8 mouse cellular contexts compared by ENCODE assay signal in the genomic region with DNA sequence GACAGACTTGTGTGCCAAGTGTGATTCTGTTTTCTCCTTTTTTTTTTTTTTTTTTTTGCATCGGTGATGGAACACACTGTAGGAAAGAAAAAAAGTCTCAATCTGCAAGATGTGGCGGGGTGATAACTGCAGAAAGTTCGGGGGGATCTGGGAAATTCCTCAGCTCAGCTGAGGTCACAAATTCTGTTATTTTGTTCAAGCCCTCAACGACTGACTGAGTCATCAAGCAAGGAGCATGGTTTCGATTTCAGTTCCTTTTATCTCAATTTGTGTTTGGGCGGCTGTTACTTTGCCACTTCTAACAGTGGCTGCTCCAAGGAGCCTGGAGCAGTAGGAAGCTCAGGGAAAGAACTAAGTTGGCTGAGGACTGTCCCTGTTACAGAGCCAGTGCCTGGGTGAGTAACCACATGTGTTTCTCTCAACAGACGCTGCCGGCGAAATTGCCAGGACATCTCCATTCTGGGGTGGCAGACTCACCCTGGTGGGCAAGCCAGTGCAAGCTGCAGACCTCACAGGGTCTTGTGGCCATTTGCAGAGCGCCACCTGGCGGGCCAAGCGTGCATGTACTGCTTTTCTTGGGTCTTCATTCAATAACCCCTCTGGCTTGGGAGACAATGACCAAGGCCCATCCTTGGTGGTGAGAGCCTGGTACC. TPM values are rescaled to one million over a fixed set of nuclear protein-coding genes. Genes with fewer than 3 reads are reported as not detected.
DNase-seq lines count a peak whose midpoint lies in the region; ATAC-seq lines count a peak whose summit lies in the region.

No protein-coding gene starts in this region.

- WGBS in heart, embryonic 14.5 days: 9% methylated on average over 12 of the region's 12 CpGs
- 4% methylated on average over 12 of the region's 12 CpGs for WGBS in liver, embryonic 12.5 days (ENCODE audit: insufficient replicate concordance)
- WGBS in stomach, embryonic 14.5 days: 14% methylated on average over 12 of the region's 12 CpGs

- H3K36me3 ChIP-seq in heart, embryonic 14.5 days (ENCODE audit: control insufficient read depth, insufficient read depth, low read length): no peaks in the 10 kb centered on the region
- no peaks in the 10 kb centered on the region for H3K36me3 ChIP-seq in liver, embryonic 12.5 days
- no peaks in the 10 kb centered on the region for H3K36me3 ChIP-seq in stomach, embryonic 14.5 days (ENCODE audit: control insufficient read depth, insufficient read depth, low read length)

- peak; percentile 81 to 85 for DNase-seq in CD8-positive naive resting alpha-beta T cell, adult 2 months (ENCODE audit: low read depth in 2 of 2, low spot score in 2 of 2)
- DNase-seq in c-Kit-negative CD71-positive TER-119-positive erythroid progenitor cells, embryonic 14.5 days (ENCODE audit: low read depth, low spot score): peak; percentile 19
- DNase-seq in fibroblast of lung, adult 2 months (ENCODE audit: low read depth): peak; percentile 75
- DNase-seq in kidney, postnatal 10 days: peak; percentile 93
- DNase-seq in naive thymus-derived CD4-positive, alpha-beta T cell, adult 2 months (ENCODE audit: low read depth): peak; percentile 94

- peak overlapping the region; percentile 74 for H3K4me2 ChIP-seq in heart, embryonic 14.5 days (ENCODE audit: low read length)
- H3K4me2 ChIP-seq in liver, embryonic 12.5 days: peak overlapping the region; percentile 64
- H3K4me2 ChIP-seq in stomach, embryonic 14.5 days (replicated peaks; ENCODE audit: low read depth, low read length): peak overlapping the region; percentile 51

- no peaks in the 10 kb centered on the region for H3K9me3 ChIP-seq in heart, embryonic 14.5 days (ENCODE audit: control insufficient read depth, low read length)
- H3K9me3 ChIP-seq in liver, embryonic 12.5 days (replicated peaks): no peaks in the 10 kb centered on the region
- H3K9me3 ChIP-seq in stomach, embryonic 14.5 days (ENCODE audit: control insufficient read depth, low read depth, low read length): no peaks in the 10 kb centered on the region

- H3K4me1 ChIP-seq in heart, embryonic 14.5 days (ENCODE audit: control insufficient read depth in 2 of 2, insufficient read depth in 2 of 2, low read length in 2 of 2): no peaks in the 10 kb centered on the region
- H3K4me1 ChIP-seq in liver, embryonic 12.5 days: peaks cover 4% of the 10 kb centered on the region; the same call in 1 of the 2 replicates
- H3K4me1 ChIP-seq in stomach, embryonic 14.5 days (ENCODE audit: control insufficient read depth, insufficient read depth, low read length): 0 out of 2 replicates have a peak, but pooled peaks cover 6% of the 10 kb centered on the region

- no peaks in the 10 kb centered on the region for H3K27me3 ChIP-seq in heart, embryonic 14.5 days (ENCODE audit: control insufficient read depth, insufficient read depth, low read length)
- no peaks in the 10 kb centered on the region for H3K27me3 ChIP-seq in liver, embryonic 12.5 days (replicated peaks)
- no peaks in the 10 kb centered on the region for H3K27me3 ChIP-seq in stomach, embryonic 14.5 days (ENCODE audit: control insufficient read depth, insufficient read depth, low read length)

- ATAC-seq in heart, embryonic 14.5 days (ENCODE audit: insufficient number of reproducible peaks, insufficient read depth, low FRiP score, low read depth): peak; percentile 61; the same call in 1 of the 2 replicates
- peak; percentile 82 for ATAC-seq in liver, embryonic 12.5 days
- ATAC-seq in stomach, embryonic 14.5 days (ENCODE audit: insufficient number of reproducible peaks, insufficient read depth, low FRiP score, low read depth): peak; percentile 65; the same call in 1 of the 2 replicates

- peak overlapping the region; percentile 57 to 60 for H3K4me3 ChIP-seq in heart, embryonic 14.5 days (ENCODE audit: control insufficient read depth in 1 of 2, insufficient read depth in 1 of 2, low read depth in 1 of 2, low read length in 2 of 2)
- peak overlapping the region; percentile 51 for H3K4me3 ChIP-seq in liver, embryonic 12.5 days
- peak overlapping the region; percentile 29 for H3K4me3 ChIP-seq in stomach, embryonic 14.5 days (ENCODE audit: low read depth, low read length)

- peak overlapping the region; percentile 65 for H3K9ac ChIP-seq in heart, embryonic 14.5 days (ENCODE audit: low read length)
- peak overlapping the region; percentile 41; the same call in 1 of the 2 replicates for H3K9ac ChIP-seq in liver, embryonic 12.5 days
- no peak overlapping the region for H3K9ac ChIP-seq in stomach, embryonic 14.5 days (replicated peaks; ENCODE audit: low read depth, low read length)

- peak overlapping the region; percentile 21 to 48; a peak in 2 of 4 replicates for H3K27ac ChIP-seq in heart, embryonic 14.5 days (replicated peaks in 1 of 2; ENCODE audit: control insufficient read depth in 1 of 2, insufficient read depth in 1 of 2, low read depth in 2 of 2, low read length in 2 of 2)
- no peak overlapping the region for H3K27ac ChIP-seq in liver, embryonic 12.5 days
- no peak overlapping the region; the same call in 1 of the 2 replicates for H3K27ac ChIP-seq in stomach, embryonic 14.5 days (ENCODE audit: low read length)

RNA-seq across cellular contexts. Expression of gene Gbp3, which starts 0.6 kb away (rescaled TPM):
- 1.8 and 3.1 TPM in 2 replicates for polyA plus RNA-seq in heart, embryonic 14.5 days (2014; fragmentation: Nextera tagmentation; extraction: Ambion mirVana)
- polyA plus RNA-seq in liver, embryonic 12.5 days (2016; fragmentation: Nextera tagmentation; extraction: Ambion mirVana): 0.86 and 0.87 TPM in 2 replicates
- polyA plus RNA-seq in stomach, embryonic 14.5 days (2014; fragmentation: Nextera tagmentation; extraction: Ambion mirVana): 1.2 and 1.7 TPM in 2 replicates

RNA-seq across cellular contexts. Expression of gene Gbp7, which starts 30.3 kb away (rescaled TPM):
- 2.9 and 3.6 TPM in 2 replicates for polyA plus RNA-seq in heart, embryonic 14.5 days (2014; fragmentation: Nextera tagmentation; extraction: Ambion mirVana)
- polyA plus RNA-seq in liver, embryonic 12.5 days (2016; fragmentation: Nextera tagmentation; extraction: Ambion mirVana): 2.1 and 2.4 TPM in 2 replicates
- 3.8 and 3.9 TPM in 2 replicates for polyA plus RNA-seq in stomach, embryonic 14.5 days (2014; fragmentation: Nextera tagmentation; extraction: Ambion mirVana)

RNA-seq across cellular contexts. Expression of gene Gbp2b, which starts 34.2 kb away (rescaled TPM):
- 0.09 TPM in 1 of 2 replicates, not detected in the other for polyA plus RNA-seq in heart, embryonic 14.5 days (2014; fragmentation: Nextera tagmentation; extraction: Ambion mirVana)
- polyA plus RNA-seq in liver, embryonic 12.5 days (2016; fragmentation: Nextera tagmentation; extraction: Ambion mirVana): not detected in 2 replicates
- polyA plus RNA-seq in stomach, embryonic 14.5 days (2014; fragmentation: Nextera tagmentation; extraction: Ambion mirVana): not detected in 2 replicates

RNA-seq across cellular contexts. Expression of gene Gbp2, which starts 60.0 kb away (rescaled TPM):
- 2.3 and 2.4 TPM in 2 replicates for polyA plus RNA-seq in heart, embryonic 14.5 days (2014; fragmentation: Nextera tagmentation; extraction: Ambion mirVana)
- 1.9 and 2.1 TPM in 2 replicates for polyA plus RNA-seq in liver, embryonic 12.5 days (2016; fragmentation: Nextera tagmentation; extraction: Ambion mirVana)
- polyA plus RNA-seq in stomach, embryonic 14.5 days (2014; fragmentation: Nextera tagmentation; extraction: Ambion mirVana): 3.3 and 3.7 TPM in 2 replicates

Comparison
In these comparisons a context has a peak if more than half of its experiments do, and no peak if none do; other contexts are left out.
1. DNase-seq: peak in every context shown above with its lines; median percentile 94 in naive thymus-derived CD4-positive, alpha-beta T cell, adult 2 months; 93 in kidney, postnatal 10 days; 83 in CD8-positive naive resting alpha-beta T cell, adult 2 months; 75 in fibroblast of lung, adult 2 months; 19 in c-Kit-negative CD71-positive TER-119-positive erythroid progenitor cells, embryonic 14.5 days.
2. H3K27ac ChIP-seq: peak in heart, embryonic 14.5 days (2 of 2); none in liver, embryonic 12.5 days (single experiment) and stomach, embryonic 14.5 days (single experiment).
3. Peak in every context shown above with its lines, with median percentiles within 50 percentile points of each other: ATAC-seq, H3K4me2 ChIP-seq and H3K4me3 ChIP-seq.